Mouse (Mus musculus) liver, adult 2 months (tissue): ENCODE results near the gene Rarres1. TPM values are rescaled to one million over a fixed set of nuclear protein-coding genes. Genes with fewer than 3 reads are reported as not detected.

Experiments
- DNase-seq: peaks from one replicate; pipeline ENCODE4 v3.0.0-alpha.2; 2011; ENCODE audit warnings: low read depth, low spot score; ENCODE audit errors: extremely low read depth
- H3K27ac ChIP-seq: fragments of 200-500 bp; replicated peaks from 2 replicates; pipeline ENCODE4 v1.5.1; 2012; ENCODE audit warnings: low read depth, mild to moderate bottlenecking, control low read depth, inconsistent platforms, low read length; ENCODE audit not compliant: insufficient read depth
- H3K27me3 ChIP-seq: fragments of 200-500 bp; 2 replicates; pipeline ENCODE4 v1.6.1; 2012; ENCODE audit warnings: mild to moderate bottlenecking, moderate library complexity, low read length, inconsistent platforms; ENCODE audit not compliant: control insufficient read depth, insufficient read depth
- H3K36me3 ChIP-seq: fragments of 200-500 bp; 2 replicates; pipeline ENCODE4 v1.6.1; 2012; ENCODE audit warnings: low read length, inconsistent platforms; ENCODE audit not compliant: control insufficient read depth, insufficient read depth
- H3K4me1 ChIP-seq: fragments of 200-500 bp; 2 replicates; pipeline ENCODE4 v1.6.1; 2011; ENCODE audit warnings: low read length; ENCODE audit not compliant: control insufficient read depth, insufficient read depth
- H3K4me3 ChIP-seq: fragments of 200-500 bp; 2 replicates; pipeline ENCODE4 v1.5.1; 2011; ENCODE audit warnings: low read depth, mild to moderate bottlenecking, control low read depth, low read length, moderate library complexity; ENCODE audit not compliant: insufficient read depth
- H3K79me2 ChIP-seq: fragments of 200-500 bp; 2 replicates; pipeline ENCODE4 v1.6.1; 2012; ENCODE audit warnings: inconsistent platforms, mild to moderate bottlenecking, low read length, moderate library complexity; ENCODE audit not compliant: control insufficient read depth, insufficient read depth
- H3K9ac ChIP-seq: fragments of 200-500 bp; 2 replicates; pipeline ENCODE4 v1.6.1; 2012; ENCODE audit warnings: low read depth, mild to moderate bottlenecking, control low read depth, inconsistent platforms, low read length
- CTCF ChIP-seq: fragments of 200-500 bp; IDR thresholded peaks from 2 replicates; pipeline ENCODE4 v1.5.1; 2011; ENCODE audit warnings: low read depth, low read length, control low read depth
- POLR2A ChIP-seq: fragments of 200-500 bp; IDR thresholded peaks from 2 replicates; pipeline ENCODE4 v1.6.1; 2011; ENCODE audit warnings: low read length, control low read depth; ENCODE audit not compliant: insufficient read depth; ENCODE audit errors: extremely low read depth
- WGBS: fragments of 180-500 bp; shearing (Covaris S2); methylation state at CpG from one replicate; pipeline ENCODE4 v1.1.7; 2018; 5-methylcytosine and 5-hydroxymethylcytosine counted together
- polyA plus RNA-seq: library from polyadenylated mRNA; depleted of rRNA; stranded (reverse); fragments of >200 nt; gene quantifications from 2 replicates; pipeline ENCODE4 v1.2.3, GENCODE M21; 2012
- total RNA-seq: library from RNA; depleted of rRNA; stranded (reverse); fragments of >200 nt; gene quantifications from 2 replicates; pipeline ENCODE4 v1.2.3, GENCODE M21; 2014

Gene Rarres1
- total and polyA plus RNA-seq, 2 experiments = 47.9 to 62.7 TPM

DNA sequence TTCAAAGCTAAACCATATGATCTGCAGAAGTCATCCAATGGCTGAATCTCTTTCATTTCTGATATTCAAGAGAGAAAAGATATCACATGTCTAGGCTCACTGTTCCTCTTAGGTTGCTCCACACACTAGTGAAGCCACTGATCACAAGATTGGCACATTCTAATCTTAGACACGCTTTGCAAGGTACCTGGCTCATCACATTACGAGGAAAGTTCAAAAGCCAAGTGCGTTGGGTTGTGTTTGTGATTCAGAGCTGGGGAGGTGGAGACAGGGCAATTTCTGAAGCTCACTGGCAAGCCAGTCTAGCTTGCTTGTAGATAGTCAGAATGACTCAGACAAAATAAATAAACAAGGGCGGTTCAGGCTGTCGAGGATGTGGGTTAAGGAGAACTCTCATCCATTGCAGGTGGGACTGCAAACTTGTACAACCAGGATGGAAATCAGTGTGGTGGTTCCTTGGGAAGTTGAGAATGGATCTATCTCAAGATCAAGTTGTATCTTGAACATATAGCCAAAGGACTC is 38.7 kb upstream of the Rarres1 start:
- H3K4me1 ChIP-seq = peaks cover 22% of the 10 kb centered on the region; the same call in 1 of the 2 replicates
- H3K79me2 ChIP-seq = no peaks in the 10 kb centered on the region
- H3K27ac ChIP-seq = peak overlapping the region; percentile 84
- H3K36me3 ChIP-seq = no peaks in the 10 kb centered on the region
- no peak overlapping the region for H3K9ac ChIP-seq
- peak; percentile 88 for DNase-seq
- no peak overlapping the region for H3K4me3 ChIP-seq
- no peaks in the 10 kb centered on the region for H3K27me3 ChIP-seq
- TF ChIP-seq POLR2A = no peak
- no peak for TF ChIP-seq CTCF
- WGBS = 23% methylated on average over 5 of the region's 5 CpGs

GRCm38 (mm10) chr3:67553281-67553680 is 38.0 kb upstream of the Rarres1 start:
- TF ChIP-seq CTCF = no peak
- no peak for TF ChIP-seq POLR2A
- H3K27me3 ChIP-seq = no peaks in the 10 kb centered on the region
- no peak overlapping the region for H3K9ac ChIP-seq
- 33% methylated on average over 4 of the region's 4 CpGs for WGBS
- no peaks in the 10 kb centered on the region for H3K79me2 ChIP-seq
- H3K36me3 ChIP-seq = no peaks in the 10 kb centered on the region
- peaks cover 22% of the 10 kb centered on the region; the same call in 1 of the 2 replicates for H3K4me1 ChIP-seq
- peak overlapping the region; percentile 84 for H3K27ac ChIP-seq
- 0 out of 2 replicates have a peak overlapping the region, but pooled peaks have one; percentile 22 for H3K4me3 ChIP-seq
- DNase-seq = peak; percentile 79

GRCm38 (mm10) chr3:67551193-67551592 is 35.9 kb upstream of the Rarres1 start:
- DNase-seq = peak; percentile 97
- peak overlapping the region; percentile 98 for H3K27ac ChIP-seq

GRCm38 (mm10) chr3:67543630-67544029 is 28.3 kb upstream of the Rarres1 start:
- H3K27me3 ChIP-seq = no peaks in the 10 kb centered on the region
- no peaks in the 10 kb centered on the region for H3K36me3 ChIP-seq
- peak; percentile 77 for DNase-seq
- no peak overlapping the region for H3K27ac ChIP-seq
- 17% methylated on average over 8 of the region's 8 CpGs for WGBS
- no peaks in the 10 kb centered on the region for H3K79me2 ChIP-seq
- no peak overlapping the region for H3K9ac ChIP-seq
- no peak for TF ChIP-seq POLR2A
- no peak overlapping the region for H3K4me3 ChIP-seq
- H3K4me1 ChIP-seq = peaks cover 5% of the 10 kb centered on the region; the same call in 1 of the 2 replicates

More at GRCm38 (mm10) chr3:67551193-67551592, 35.9 kb upstream of the Rarres1 start:
- 13% methylated on average over 3 of the region's 3 CpGs for WGBS
- peak overlapping the region; percentile 66; the same call in 1 of the 2 replicates for H3K9ac ChIP-seq
- H3K4me1 ChIP-seq = peaks cover 24% of the 10 kb centered on the region; the same call in 1 of the 2 replicates
- no peaks in the 10 kb centered on the region for H3K36me3 ChIP-seq
- TF ChIP-seq CTCF = no peak
- no peak for TF ChIP-seq POLR2A
- no peak overlapping the region for H3K4me3 ChIP-seq
- no peaks in the 10 kb centered on the region for H3K27me3 ChIP-seq
- no peaks in the 10 kb centered on the region for H3K79me2 ChIP-seq

DNA sequence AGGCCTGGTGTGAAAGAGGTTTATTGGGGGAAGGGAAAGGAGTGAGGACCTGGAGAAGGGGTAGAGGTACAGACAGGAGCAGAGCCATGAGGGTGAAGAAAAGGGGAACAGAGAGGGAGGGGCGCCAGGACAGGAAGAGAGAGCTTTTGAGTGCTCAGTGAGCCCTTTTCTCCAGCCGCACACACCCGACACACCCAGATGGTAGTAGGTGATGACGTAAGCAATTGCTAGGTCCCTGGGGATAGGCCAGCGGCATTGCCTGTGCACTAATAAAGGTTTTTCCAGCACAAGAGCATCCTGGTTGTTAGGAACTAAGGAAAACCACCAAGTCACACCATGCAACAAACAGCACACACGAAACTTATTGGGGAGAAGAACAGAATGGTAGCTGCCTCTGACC is 9.4 kb upstream of the Rarres1 start:
- 90% methylated on average over 6 of the region's 6 CpGs for WGBS
- TF ChIP-seq CTCF (no peak), POLR2A (no peak)
- no peak for DNase-seq
- Histone ChIP-seq H3K9ac (no peak overlapping the region), H3K27me3 (no peaks in the 10 kb centered on the region), H3K27ac (no peak overlapping the region), H3K79me2 (no peaks in the 10 kb centered on the region), H3K36me3 (no peaks in the 10 kb centered on the region), H3K4me1 (peaks cover 7% of the 10 kb centered on the region; the same call in 1 of the 2 replicates), H3K4me3 (no peak overlapping the region)

GRCm38 (mm10) chr3:67522709-67523108 is 7.4 kb upstream of the Rarres1 start:
- Histone ChIP-seq H3K4me3 (no peak overlapping the region), H3K36me3 (no peaks in the 10 kb centered on the region), H3K27ac (no peak overlapping the region), H3K9ac (no peak overlapping the region), H3K27me3 (no peaks in the 10 kb centered on the region), H3K79me2 (no peaks in the 10 kb centered on the region), H3K4me1 (peaks cover 7% of the 10 kb centered on the region; the same call in 1 of the 2 replicates)
- 40% methylated on average over 8 of the region's 8 CpGs for WGBS
- peak; percentile 69 for DNase-seq
- no peak for TF ChIP-seq POLR2A
- no peak for TF ChIP-seq CTCF
